Mouse (Mus musculus) kidney, postnatal 4 days (tissue): ENCODE measurements around the gene Cs.

Experiments used
- DNase-seq, 2 experiments: peaks; one replicate each; pipeline ENCODE4 v3.0.0; 2021; ENCODE audit warnings: mixed read lengths in 2 of 2

Cs gene

DNA sequence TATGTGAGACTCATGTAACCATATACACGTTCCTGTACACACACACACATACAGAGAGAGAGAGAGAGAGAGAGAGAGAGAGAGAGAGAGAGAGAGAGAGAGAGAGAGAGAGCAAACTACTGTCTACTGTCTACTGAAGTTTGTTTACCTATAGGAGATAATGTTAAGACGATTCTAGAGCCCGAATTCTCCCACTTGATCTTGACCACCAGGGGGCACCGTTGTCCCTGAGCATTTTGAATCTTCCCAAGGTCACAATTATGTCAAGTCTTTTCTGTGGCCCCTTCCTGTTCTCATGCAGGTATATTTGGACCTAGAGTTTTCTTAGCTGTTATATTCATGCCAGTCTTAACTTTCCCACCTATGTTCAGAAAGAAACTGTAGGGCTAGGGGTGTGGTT lies 2.0 kb upstream of the Cs start:
- peak; percentile 87 to 88 for DNase-seq

DNA sequence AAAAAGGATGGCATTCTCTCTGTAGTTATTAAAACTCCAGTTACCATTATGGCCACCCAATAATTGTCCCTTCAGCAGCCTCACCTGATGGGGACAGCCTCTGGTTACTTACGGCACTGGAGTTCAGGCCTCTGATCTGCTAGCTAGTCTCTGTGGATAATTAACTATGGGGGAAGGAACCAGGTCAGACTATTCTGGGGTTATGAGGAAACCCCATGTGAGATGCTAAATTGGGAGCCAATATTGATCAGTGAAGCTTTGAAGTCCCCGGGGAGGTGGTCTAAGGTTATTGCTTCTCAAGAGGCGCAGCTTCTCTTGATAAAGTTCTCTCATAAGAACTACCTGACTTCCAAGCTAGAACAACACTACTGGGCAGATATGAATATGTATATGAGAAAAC lies 1.3 kb upstream of the Cs start:
- DNase-seq, result no peak

DNA sequence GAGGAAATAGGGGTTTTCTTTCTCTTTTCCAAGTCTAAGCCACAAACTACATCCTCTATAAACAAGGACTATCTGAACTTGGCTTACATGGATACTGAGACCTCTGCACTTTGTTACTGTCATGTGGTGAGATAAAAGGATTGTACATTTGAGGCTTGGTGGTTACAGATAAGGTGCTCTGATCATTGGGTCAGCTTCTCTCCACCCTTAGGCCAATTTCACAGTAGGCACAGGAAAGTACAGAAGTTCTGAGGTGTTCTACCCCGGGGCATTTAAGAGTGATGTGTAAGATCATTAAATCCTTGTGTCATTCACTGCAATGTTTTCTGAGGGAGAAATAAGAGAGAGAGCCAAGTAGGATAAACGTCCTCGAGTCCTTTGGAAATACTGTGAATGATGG lies 937 bp upstream of the Cs start:
- no peak for DNase-seq

DNA sequence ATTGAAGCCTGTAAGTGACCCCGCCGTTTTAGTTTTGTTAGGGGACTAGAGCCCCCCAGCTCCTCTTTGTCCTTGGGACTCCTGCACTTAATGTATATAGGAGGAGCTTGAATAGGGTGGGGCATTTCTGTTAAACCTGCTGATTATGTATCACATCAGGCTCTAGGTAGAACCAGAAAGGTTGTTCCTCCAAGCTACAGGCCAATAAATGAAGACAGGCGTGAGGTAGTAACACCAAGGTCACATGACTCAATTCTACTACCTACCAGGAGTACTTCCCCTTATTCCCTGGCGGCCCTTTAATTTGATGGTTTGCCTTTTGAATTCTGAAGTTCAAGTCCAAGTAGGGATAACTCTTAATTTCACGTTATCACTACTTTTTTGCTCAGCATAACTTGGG lies 881 bp downstream of the Cs start:
- no peak for DNase-seq

DNA sequence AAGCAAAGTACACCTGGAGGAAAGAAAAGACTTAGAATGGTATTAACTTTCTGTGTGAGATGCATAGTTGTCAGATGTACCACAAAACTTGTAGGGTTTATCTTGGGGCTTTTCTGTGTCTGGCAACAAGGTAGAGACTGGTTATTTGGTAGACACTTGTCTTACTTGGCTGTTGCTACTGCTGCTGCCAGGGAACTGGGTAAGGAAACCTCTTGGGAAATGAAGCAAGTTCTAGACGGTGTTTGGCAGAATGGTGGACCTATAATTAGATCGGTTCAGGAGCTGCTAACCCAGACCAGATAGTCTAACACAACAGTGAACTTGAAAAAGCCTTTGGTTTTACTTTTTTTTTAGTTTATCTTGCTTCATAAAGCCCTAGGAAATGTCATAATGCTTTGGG lies 1.4 kb downstream of the Cs start:
- no peak for DNase-seq

DNA sequence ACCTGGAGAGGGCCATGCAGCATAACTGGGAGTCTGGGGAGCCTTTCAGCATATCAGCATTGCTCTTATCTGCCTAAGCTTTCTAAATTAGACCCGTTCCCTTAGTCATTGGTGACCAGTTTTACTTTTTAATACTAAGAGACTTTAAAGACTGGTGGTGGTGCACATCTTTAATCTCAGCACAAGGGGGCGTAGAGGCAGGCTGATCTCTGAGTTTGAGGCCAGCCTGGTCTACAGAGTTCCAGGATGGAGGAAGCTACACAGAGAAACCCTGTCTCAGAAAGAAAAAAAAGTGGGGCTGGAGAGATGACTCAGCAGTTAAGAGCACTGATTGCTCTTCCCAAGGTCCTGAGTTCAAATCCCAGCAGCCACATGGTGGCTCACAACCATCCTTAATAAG lies 2.7 kb downstream of the Cs start:
- no peak for DNase-seq

DNA sequence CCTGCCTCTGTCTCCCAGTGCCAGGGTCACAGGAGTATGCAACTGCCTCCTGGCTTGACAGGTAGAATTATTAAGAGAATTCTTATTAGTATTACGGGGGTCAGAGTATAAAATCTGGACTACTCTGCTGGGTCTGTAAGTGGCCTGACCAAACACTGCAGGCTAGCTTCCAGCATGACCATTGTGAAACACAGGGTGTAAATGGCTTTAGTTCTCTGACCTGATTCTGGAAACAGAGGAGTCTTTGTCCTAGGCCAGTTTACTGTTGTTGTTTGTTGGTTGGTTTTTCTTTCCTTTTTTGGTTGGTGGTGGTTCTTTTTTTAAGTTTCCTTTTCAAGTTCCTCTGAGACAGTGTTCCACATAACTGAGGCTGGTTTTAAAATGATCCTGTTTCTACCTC lies 5.9 kb downstream of the Cs start:
- no peak for DNase-seq

DNA sequence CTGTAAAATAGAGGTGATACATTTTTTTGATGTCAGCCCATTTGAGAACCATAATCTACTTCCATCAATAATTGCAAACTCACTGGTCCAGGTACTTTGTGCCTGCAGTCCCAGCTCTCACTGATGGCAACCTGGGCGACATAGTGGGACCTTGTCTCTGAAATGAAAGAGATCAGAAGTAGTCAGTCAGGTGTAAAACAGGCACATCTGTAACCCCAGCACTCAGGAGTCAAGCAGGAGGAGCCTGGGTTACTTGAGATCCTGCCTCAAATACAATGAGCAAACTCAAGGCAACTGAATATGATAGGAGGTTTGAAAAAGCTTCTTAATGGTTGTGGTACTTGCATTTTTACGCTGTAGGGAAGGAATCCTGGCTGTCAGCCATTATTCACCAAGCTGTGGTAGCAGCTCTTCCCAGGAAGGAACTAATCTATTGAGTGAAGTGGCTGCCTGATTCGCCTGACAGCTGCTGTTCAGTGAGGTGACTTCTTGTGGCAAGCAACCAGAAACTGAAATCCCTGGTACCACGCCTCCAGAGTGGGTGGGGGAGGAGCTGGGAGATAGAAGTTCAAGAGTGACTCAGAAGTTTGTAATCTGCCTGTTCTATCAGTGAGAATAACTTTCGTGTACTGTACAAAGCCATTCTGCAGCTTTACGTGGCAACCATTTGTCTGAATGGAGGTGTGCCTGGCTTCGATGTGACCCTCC lies 7.2 kb downstream of the Cs start:
- peak; percentile 71 to 78 for DNase-seq

DNA sequence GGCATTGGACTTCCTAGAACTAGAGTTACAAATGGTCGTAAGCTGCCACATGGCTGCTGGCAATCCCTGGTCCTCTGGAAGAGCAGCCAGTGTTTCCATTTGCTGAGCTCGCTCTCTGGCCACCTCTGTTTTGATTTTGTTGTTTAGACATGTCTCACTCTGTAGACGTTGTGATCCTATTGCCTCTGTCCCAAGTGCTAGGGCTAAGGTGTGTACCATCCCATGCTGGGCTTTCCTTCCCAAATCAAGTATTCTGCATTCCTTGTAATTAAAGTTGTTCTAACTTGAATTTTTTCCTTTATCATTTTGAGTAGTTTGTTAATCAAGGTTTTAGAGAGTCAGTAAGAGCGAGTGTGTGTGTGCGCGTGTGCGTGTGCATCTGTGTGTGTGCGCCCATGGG lies 10.0 kb downstream of the Cs start:
- no peak for DNase-seq

DNA sequence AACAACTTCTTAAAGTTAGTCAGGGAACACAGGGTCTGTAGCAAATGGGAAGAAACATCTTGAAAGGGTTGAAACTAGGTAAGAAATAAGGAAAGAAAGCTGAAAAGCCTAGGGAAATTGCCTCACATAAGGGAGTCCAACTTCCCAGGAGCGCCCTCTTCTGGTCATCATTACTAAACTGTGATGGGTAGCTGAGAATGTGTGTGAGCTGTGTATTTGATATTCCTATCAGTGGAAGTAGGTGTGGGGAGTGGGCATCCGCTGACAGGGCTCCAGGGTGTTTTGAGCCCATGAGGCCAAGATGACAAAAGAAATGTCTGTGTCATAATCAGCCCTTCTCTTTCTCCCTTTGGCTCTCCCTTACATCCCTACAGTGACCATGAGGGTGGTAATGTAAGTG lies 21.3 kb downstream of the Cs start:
- DNase-seq, result peak; percentile 61 to 74

DNA sequence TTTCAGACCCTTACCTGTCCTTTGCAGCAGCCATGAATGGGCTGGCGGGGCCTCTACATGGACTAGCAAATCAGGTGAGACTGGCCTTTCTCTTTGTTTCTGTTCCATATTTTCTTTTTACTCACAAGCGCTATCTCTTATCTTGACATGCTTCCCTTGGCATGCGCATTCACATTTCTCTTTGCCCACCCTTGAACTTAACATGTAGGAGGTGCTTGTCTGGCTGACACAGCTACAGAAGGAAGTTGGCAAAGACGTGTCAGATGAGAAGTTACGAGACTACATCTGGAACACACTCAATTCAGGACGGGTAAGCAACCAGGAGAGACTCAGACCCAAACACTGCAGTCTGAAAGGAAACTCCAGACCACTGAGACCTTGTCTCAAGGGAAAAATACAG lies 21.7 kb downstream of the Cs start:
- no peak for DNase-seq

DNA sequence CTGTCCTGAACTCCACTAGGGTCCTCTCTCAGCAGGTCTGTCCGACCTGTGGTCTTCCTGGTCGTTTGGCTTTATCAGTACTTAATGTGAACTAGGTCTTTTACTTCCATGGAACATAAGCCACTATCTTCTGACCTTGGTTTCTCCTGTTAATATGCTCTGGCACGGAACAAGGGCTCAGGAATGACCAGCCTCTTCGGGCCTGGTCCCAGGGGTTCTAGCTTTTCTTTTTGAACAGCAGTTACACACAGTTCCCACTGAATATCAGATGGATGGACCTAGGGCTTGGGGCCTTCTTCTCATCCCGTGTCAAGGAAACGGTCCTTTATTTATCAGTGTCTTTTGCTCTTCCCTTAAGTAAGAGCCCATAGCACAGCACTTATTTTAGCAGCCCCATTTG lies 24.3 kb downstream of the Cs start:
- no peak for DNase-seq

DNA sequence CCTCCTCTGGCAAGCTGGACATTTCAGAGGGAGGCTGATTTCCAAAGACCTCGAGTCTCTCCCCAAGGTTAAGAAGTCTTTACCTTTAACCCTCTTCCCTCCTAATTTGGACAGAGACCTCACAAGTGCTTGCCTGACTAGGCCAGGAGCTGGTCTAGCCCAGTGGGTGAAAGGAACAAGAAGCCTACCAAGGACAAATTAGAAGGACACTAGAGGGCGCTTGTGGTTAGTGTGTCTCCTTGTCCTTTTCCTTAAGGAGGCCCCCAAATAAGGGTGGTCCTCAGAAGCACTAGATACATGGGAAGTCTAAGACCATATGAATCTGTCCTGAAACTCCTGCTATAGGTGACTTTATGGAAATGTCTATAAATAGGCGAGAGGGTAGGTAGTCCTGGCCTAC lies 25.0 kb downstream of the Cs start:
- DNase-seq, result peak; percentile 20 to 44

DNA sequence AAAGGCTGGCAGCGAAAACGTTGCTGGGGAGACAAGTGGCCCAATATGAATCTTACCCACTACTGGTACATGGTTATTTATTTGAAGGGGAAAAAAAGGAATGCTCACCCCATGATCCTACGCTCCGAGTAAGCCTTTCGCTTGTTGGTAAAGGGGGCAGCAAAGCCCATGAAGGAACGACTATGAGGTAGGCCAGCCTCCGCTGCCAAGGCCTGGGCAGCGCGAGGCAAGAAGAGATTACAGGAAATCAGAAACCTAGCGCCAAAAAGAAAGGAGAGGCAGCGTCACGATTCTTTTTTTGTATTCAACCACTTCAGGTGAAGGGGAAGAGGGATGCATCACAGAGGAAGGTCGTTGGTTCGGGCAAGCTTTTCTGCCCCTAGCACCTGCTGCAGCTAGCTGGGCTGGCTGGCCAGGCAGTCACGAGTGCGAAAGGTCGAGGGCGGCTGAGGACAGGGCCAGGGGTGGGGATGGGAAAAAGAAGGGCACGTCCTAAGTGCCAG lies 30.4 kb downstream of the Cs start:
- no peak for DNase-seq

DNA sequence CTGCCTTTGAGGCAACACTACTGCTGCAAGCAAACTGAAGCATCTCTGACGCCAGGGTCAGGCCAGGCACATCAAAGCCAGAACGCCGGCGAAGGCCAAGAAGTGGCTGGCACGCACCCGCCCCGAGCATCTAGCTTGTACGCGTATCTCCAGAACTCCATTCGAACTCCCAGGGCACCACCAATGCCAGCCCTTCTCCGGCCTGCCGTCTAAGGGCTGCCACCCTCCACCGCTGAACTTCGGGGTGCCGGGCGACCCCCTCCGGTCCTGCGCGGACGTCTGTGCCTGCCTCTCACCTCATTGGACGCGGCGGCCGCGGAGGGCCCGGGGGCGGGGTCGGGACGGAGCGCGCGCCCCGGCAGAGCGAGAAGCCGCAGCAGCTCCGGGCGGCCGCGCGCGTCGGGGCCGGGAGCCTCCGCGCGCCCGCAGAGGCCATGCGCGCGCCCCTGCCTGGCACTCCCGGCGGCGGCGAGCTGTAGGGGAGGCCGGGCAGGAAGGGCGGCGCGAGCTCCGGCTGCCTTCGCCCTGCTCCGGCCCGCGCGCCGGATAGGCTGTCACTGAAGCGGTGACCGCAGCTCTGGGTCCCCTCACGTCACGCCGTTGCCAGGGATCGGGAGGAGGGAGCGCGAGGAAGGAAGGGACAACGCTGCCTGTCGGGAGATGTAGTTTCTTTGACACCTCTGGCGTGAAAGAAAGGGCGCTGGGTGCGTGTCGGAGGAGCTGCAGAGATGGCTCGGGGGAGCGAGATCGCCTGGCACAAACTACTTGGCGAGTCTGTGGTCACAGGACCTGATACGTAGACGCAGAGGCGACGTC lies 31.1 kb downstream of the Cs start, which contains the start of gene Coq10a:
Gene Coq10a, minus strand, starts transcription at position 596 of the 816 bp plus-strand sequence.
- DNase-seq, result peak; percentile 91 to 94

DNA sequence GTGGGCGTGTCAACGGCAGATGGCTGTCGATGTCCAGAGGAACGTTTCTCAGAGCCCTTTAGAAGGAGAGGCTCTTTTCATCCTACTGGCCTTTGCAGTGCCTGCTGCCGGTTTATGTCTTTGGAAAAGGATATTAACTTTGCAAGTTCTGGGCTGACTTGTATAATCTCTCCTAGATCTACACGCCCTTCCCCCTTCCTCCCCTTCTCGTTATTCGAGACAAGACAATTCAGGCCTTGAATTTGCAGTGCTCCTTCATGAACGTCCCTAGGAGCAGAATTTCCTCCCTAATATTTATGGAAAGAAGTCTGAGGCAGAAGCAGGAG lies 31.6 kb downstream of the Cs start:
- no peak for DNase-seq

DNA sequence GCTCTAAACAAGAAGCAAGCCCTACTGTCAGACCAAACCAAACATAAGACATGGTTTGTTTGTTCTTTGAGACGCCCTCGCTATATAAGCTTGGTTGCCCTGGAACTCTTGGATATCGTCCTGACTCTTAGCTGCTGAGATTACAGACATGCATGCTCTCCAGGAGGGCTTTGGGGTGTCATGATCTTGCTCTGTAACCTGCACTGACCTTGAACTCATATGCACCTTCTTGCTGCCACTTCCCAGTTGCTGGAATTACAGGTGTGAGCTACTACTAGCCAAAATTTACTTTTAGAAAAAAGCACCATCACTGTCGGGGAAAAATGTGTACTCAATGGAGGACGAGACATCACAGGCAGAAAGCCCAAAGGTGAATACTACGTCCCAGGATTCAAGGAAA lies 32.1 kb downstream of the Cs start:
- DNase-seq, result no peak

DNA sequence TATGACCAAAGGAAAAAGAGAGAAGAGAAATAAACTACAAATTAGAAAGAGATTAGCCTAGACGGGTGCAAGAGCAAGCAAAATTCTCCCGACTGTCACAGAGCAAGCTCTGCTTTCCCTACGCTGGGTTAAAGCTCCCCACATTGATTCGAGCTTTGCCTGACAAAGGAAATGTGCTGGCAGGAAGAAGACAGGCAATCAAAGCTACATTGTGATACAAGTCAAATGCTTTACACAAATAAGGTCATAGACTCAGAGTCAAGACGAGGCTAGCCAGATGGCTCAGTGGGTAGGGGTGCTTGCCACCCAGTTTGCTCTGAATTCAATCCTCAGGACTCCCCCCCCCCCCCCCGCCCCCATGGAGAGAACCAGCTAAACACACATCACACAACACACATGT lies 32.5 kb downstream of the Cs start:
- DNase-seq, result no peak

DNA sequence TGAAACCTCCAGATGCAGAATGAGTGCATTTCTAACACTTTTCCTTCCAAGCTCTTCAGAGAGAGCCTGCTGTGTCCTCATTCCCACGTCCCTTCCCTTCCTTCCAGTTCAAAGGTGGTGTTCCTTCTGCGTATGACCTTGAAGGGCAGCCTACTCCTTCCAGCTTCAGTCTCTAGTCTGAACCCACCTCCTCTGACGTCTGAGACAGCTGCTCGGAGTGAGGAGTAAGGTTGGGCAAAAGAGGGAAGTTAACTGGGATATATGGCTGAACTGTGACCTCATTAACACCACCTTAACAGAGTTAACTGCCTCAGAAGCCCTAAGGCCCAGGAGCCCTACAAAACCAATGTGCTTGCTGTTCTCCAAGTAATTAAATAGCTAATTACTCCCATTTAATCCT lies 33.1 kb downstream of the Cs start:
- DNase-seq, result no peak

DNA sequence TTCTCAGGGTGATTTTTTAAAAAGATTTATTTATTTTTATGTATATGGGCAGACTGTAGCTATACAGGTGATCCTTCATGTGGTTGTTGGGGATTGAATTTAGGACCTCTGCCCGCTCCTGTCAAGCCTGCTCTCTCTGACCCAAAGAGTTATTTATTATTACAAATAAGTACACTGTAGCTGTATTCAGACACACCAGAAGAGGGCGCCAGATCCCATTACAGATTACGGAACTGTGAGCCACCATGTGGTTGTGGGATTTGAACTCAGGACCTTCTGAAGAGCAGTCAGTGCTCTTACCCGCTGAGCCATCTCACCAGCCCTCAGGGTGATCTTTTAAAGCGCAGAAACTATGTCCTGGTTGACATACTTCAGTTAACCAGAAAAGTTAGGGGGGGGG lies 34.6 kb downstream of the Cs start:
- no peak for DNase-seq

DNA sequence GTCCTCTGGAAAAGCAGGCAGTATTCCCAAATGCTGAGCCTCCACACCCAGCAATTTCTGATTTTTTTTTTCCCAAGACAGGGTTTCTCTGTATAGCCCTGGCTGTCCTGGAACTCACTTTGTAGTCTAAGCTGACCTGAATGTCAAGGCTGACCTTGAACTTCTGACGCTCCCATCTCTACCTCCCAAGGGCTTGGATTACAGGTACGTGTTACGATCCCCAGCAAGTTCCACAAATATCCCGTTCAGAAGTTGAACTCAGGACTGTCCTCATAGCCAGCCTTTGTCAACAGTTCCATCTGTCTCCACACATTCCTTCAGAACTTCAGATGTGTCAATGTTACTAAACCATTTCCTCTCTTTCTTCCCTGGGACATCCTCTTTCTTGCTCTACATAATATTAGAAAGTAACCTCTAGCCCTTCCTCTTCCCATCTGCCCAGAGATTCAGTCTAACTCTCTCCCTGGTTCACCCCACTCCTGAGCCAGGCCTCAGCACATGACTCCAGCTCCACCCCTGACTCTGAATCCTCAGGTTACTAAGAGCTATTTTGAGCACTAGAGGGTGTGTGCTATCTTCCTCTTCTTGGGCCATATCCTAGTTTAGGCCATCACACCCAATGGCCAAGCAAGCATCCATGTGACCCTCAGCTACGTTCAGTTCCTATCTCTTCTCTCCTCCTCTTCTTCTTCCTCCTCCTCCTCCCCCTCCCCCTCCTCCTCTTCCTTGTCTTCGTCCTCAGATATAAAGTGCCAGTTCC lies 35.6 kb downstream of the Cs start:
- no peak for DNase-seq

DNA sequence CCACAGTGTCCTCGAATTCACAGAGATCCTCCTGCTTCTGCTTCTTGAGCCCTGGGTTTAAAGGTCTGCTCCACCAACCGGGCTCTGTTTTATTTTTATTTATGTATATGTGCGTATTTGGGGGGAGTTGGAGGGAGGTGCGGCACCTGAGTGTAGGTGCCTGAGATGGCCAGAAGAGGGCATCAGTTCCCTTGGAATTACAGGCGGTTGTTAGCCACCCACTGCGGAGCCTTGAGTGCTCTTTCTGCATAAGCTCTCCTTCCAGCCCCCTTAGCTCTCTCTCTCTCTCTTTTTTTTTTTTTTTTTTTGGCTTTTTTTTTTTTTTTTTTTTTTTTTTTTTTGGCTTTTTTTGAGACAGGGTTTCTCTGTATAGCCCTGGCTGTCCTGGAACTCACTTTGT lies 36.9 kb downstream of the Cs start:
- DNase-seq, result no peak

DNA sequence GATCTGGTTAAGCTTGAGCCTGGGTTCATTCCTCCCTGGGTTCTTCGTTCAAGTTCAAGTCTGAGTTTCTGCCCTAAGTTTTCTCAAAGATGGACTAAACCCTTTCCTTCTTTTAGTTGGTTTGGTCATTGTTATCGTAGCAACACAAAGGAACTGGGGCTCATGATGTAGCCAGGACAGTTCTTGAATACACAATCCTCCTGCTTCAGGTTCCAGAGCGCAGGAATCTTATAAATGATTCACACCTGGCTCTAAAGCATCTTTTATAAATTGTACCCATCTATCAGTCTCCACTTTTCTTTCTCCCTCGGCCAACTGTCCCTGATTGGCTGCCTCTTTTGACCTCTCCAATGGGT lies 38.5 kb downstream of the Cs start:
- DNase-seq, result no peak
